In genomic region chr16:29560454-29560853, GRCm38 (mm10) we compare ENCODE assay signal across 8 mouse cellular contexts. TPM values are rescaled to one million over a fixed set of nuclear protein-coding genes. Genes with fewer than 3 reads are reported as not detected.
DNase-seq lines count a peak whose midpoint lies in the region; ATAC-seq lines count a peak whose summit lies in the region.

No protein-coding gene starts in this region.

- no peaks in the 10 kb centered on the region for H3K27me3 ChIP-seq in forebrain, embryonic 14.5 days (replicated peaks; ENCODE audit: control insufficient read depth, insufficient read depth, low read length)
- no peaks in the 10 kb centered on the region for H3K27me3 ChIP-seq in forebrain, embryonic 11.5 days (ENCODE audit: control insufficient read depth, insufficient read depth, low read length)
- peaks cover 2% of the 10 kb centered on the region for H3K27me3 ChIP-seq in megakaryocyte, embryonic 14.5 days (replicated peaks)
- 0 out of 2 replicates have a peak, but pooled peaks cover 2% of the 10 kb centered on the region for H3K27me3 ChIP-seq in neural tube, embryonic 15.5 days (replicated peaks)

- no peaks in the 10 kb centered on the region for H3K4me1 ChIP-seq in forebrain, embryonic 14.5 days (ENCODE audit: control insufficient read depth, insufficient read depth, low read length)
- no peaks in the 10 kb centered on the region for H3K4me1 ChIP-seq in forebrain, embryonic 11.5 days (replicated peaks; ENCODE audit: control insufficient read depth, insufficient read depth, low read length)
- peaks cover 62% of the 10 kb centered on the region for H3K4me1 ChIP-seq in megakaryocyte, embryonic 14.5 days
- 0 out of 2 replicates have a peak, but pooled peaks cover 3% of the 10 kb centered on the region for H3K4me1 ChIP-seq in neural tube, embryonic 15.5 days

- H3K36me3 ChIP-seq in forebrain, embryonic 14.5 days (ENCODE audit: control insufficient read depth, insufficient read depth, low read length), result no peaks in the 10 kb centered on the region
- no peaks in the 10 kb centered on the region for H3K36me3 ChIP-seq in forebrain, embryonic 11.5 days (ENCODE audit: control insufficient read depth, insufficient read depth, low read length)
- no peaks in the 10 kb centered on the region for H3K36me3 ChIP-seq in megakaryocyte, embryonic 14.5 days (replicated peaks; ENCODE audit: low read length)
- no peaks in the 10 kb centered on the region for H3K36me3 ChIP-seq in neural tube, embryonic 15.5 days

- no peak overlapping the region for H3K4me3 ChIP-seq in forebrain, embryonic 14.5 days (ENCODE audit: low read depth, low read length)
- no peak overlapping the region for H3K4me3 ChIP-seq in forebrain, embryonic 11.5 days (ENCODE audit: low read depth, low read length)
- peak overlapping the region; percentile 35 for H3K4me3 ChIP-seq in megakaryocyte, embryonic 14.5 days (replicated peaks)
- H3K4me3 ChIP-seq in neural tube, embryonic 15.5 days (replicated peaks), result no peak overlapping the region

- H3K4me2 ChIP-seq in forebrain, embryonic 14.5 days (ENCODE audit: low read length), result no peak overlapping the region
- H3K4me2 ChIP-seq in forebrain, embryonic 11.5 days (ENCODE audit: low read depth, low read length, severe bottlenecking), result no peak overlapping the region
- H3K4me2 ChIP-seq in neural tube, embryonic 15.5 days, result peak overlapping the region; percentile 42

- DNase-seq in forebrain, embryonic 14.5 days (ENCODE audit: low spot score), result no peak
- DNase-seq in forebrain, embryonic 11.5 days (ENCODE audit: low spot score), result no peak
- peak; percentile 8 for DNase-seq in heart, postnatal 4 days
- DNase-seq in MN1 (ENCODE audit: low spot score), result no peak
- DNase-seq in urinary bladder, postnatal 14 days (ENCODE audit: low spot score), result no peak

- H3K27ac ChIP-seq in forebrain, embryonic 14.5 days (ENCODE audit: low read depth, low read length), result no peak overlapping the region
- no peak overlapping the region for H3K27ac ChIP-seq in forebrain, embryonic 11.5 days (ENCODE audit: low read depth, low read length)
- no peak overlapping the region for H3K27ac ChIP-seq in neural tube, embryonic 15.5 days (replicated peaks)

- no peaks in the 10 kb centered on the region for H3K9me3 ChIP-seq in forebrain, embryonic 14.5 days (replicated peaks; ENCODE audit: control insufficient read depth, low read length)
- H3K9me3 ChIP-seq in forebrain, embryonic 11.5 days (ENCODE audit: control insufficient read depth, low read length), result no peaks in the 10 kb centered on the region
- no peaks in the 10 kb centered on the region for H3K9me3 ChIP-seq in megakaryocyte, embryonic 14.5 days
- H3K9me3 ChIP-seq in neural tube, embryonic 15.5 days (replicated peaks), result no peaks in the 10 kb centered on the region

- peak; percentile 26; the same call in 1 of the 2 replicates for ATAC-seq in forebrain, embryonic 14.5 days
- ATAC-seq in forebrain, embryonic 11.5 days (replicated peaks; ENCODE audit: low FRiP score), result no peak
- ATAC-seq in megakaryocyte, adult 5-6 weeks (ENCODE audit: poor library complexity, severe bottlenecking), result no peak
- no peak for ATAC-seq in neural tube, embryonic 15.5 days (ENCODE audit: low FRiP score)

- 48% methylated on average over 10 of the region's 10 CpGs for WGBS in forebrain, embryonic 14.5 days
- 57% methylated on average over 10 of the region's 10 CpGs for WGBS in forebrain, embryonic 11.5 days
- WGBS in neural tube, embryonic 15.5 days, result 52% methylated on average over 10 of the region's 10 CpGs

- no peak overlapping the region for H3K9ac ChIP-seq in forebrain, embryonic 14.5 days (ENCODE audit: low read length)
- H3K9ac ChIP-seq in forebrain, embryonic 11.5 days (ENCODE audit: low read length), result no peak overlapping the region
- H3K9ac ChIP-seq in neural tube, embryonic 15.5 days (replicated peaks), result no peak overlapping the region

RNA-seq across cellular contexts. Expression of gene Atp13a4, which starts 15.8 kb away (rescaled TPM):
- polyA plus RNA-seq in forebrain, embryonic 14.5 days (2014; fragmentation: Nextera tagmentation; extraction: Ambion mirVana), result 0.43 and 0.63 TPM in 2 replicates
- 0.67 TPM in 1 of 2 replicates, not detected in the other for polyA plus RNA-seq in forebrain, embryonic 11.5 days (2014; fragmentation: Nextera tagmentation; extraction: Ambion mirVana)
- polyA plus RNA-seq in megakaryocyte, embryonic 14.5 days (2012; ENCODE audit: insufficient read depth, low replicate concordance), result 0.16 TPM in 1 of 2 replicates, not detected in the other
- total RNA-seq in megakaryocyte, adult 5-6 weeks (2015), result not detected in 2 replicates
- not detected in 2 replicates for total RNA-seq in megakaryocyte, adult 5-6 weeks (2017)
- total RNA-seq in heart, postnatal 4 days (2021), result not detected
- 0.64 and 0.90 TPM in 2 replicates for polyA plus RNA-seq in neural tube, embryonic 15.5 days (2015; fragmentation: Nextera tagmentation; extraction: Ambion mirVana)

RNA-seq across cellular contexts. Expression of gene Opa1, which starts 18.7 kb away (rescaled TPM):
- 43.0 and 55.6 TPM in 2 replicates for polyA plus RNA-seq in forebrain, embryonic 14.5 days (2014; fragmentation: Nextera tagmentation; extraction: Ambion mirVana)
- 50.2 and 53.1 TPM in 2 replicates for polyA plus RNA-seq in forebrain, embryonic 11.5 days (2014; fragmentation: Nextera tagmentation; extraction: Ambion mirVana)
- polyA plus RNA-seq in megakaryocyte, embryonic 14.5 days (2012; ENCODE audit: insufficient read depth, low replicate concordance), result 3.4 and 4.4 TPM in 2 replicates
- total RNA-seq in megakaryocyte, adult 5-6 weeks (2015), result 27.0 and 30.5 TPM in 2 replicates
- 56.2 and 59.1 TPM in 2 replicates for total RNA-seq in megakaryocyte, adult 5-6 weeks (2017)
- total RNA-seq in heart, postnatal 4 days (2021), result 100 to 1,000 TPM; 118 to 126 TPM
- 36.5 and 39.3 TPM in 2 replicates for polyA plus RNA-seq in neural tube, embryonic 15.5 days (2015; fragmentation: Nextera tagmentation; extraction: Ambion mirVana)
